Mouse (Mus musculus) C2C12 (cell line): ENCODE data around the gene E130308A19Rik. TPM values are rescaled to one million over a fixed set of nuclear protein-coding genes. Genes with fewer than 3 reads are reported as not detected.

Experiments
- H3K27me3 ChIP-seq: one replicate; pipeline ENCODE4 v1.6.1; 2011; ENCODE audit not compliant: control insufficient read depth, insufficient read depth, insufficient read length
- H3K36me3 ChIP-seq: one replicate; pipeline ENCODE4 v1.6.1; 2011; ENCODE audit not compliant: control insufficient read depth, insufficient read depth
- H3K4me3 ChIP-seq: one replicate; pipeline ENCODE4 v1.5.1; 2011; ENCODE audit warnings: mild to moderate bottlenecking, control low read depth; ENCODE audit not compliant: poor library complexity, insufficient read depth, severe bottlenecking
- H3K79me2 ChIP-seq: one replicate; pipeline ENCODE4 v1.6.1; 2011; ENCODE audit not compliant: control insufficient read depth, insufficient read depth
- H3K79me3 ChIP-seq: one replicate; pipeline ENCODE4 v1.6.1; 2011; ENCODE audit warnings: low read depth, control low read depth
- H3ac ChIP-seq: one replicate; pipeline ENCODE3; 2011; ENCODE audit warnings: low read depth; ENCODE audit not compliant: control insufficient read depth, insufficient read length
- CEBPB ChIP-seq: IDR thresholded peaks from one replicate; pipeline ENCODE4 v1.6.1; 2011; ENCODE audit warnings: low read depth, mild to moderate bottlenecking, control low read depth, moderate library complexity
- CTCF ChIP-seq: IDR thresholded peaks from one replicate; pipeline ENCODE4 v1.5.1; 2011; ENCODE audit not compliant: control insufficient read depth, insufficient read depth, insufficient read length
- FOSL1 ChIP-seq: IDR thresholded peaks from one replicate; pipeline ENCODE4 v1.8.0; 2011; ENCODE audit warnings: mild to moderate bottlenecking, low read length; ENCODE audit not compliant: poor library complexity, insufficient read depth, severe bottlenecking
- MAX ChIP-seq: IDR thresholded peaks from one replicate; pipeline ENCODE4 v1.6.1; 2011; ENCODE audit warnings: mild to moderate bottlenecking, control low read depth
- MYOD1 ChIP-seq: IDR thresholded peaks from one replicate; pipeline ENCODE4 v1.6.1; 2011; ENCODE audit warnings: low read depth; ENCODE audit not compliant: control insufficient read depth, insufficient read length
- MYOG ChIP-seq: IDR thresholded peaks from one replicate; pipeline ENCODE4 v1.6.1; 2011; ENCODE audit not compliant: control insufficient read depth, insufficient read length; ENCODE audit errors: extremely low read depth
- USF1 ChIP-seq: IDR thresholded peaks from one replicate; pipeline ENCODE4 v1.6.1; 2011; ENCODE audit warnings: low read depth, mild to moderate bottlenecking, control low read depth, moderate library complexity
- polyA plus RNA-seq: library from polyadenylated mRNA; unstranded; fragments of >200 nt; fragmentation: generic; extraction: Trizol; gene quantifications from one replicate; pipeline ENCODE4 v1.2.1, GENCODE M21; 2012; ENCODE audit warnings: missing spikeins

The E130308A19Rik gene
- polyA plus RNA-seq, 1 experiment, result 1.8 TPM

- H3K27me3 ChIP-seq, result no peaks in the 10 kb centered on the region
- TF ChIP-seq MYOD1 (no peak), MAX (no peak), MYOG (no peak), CTCF (no peak), FOSL1 (no peak)
- peaks cover 4% of the 10 kb centered on the region for H3K79me3 ChIP-seq
These were observed 177.3 kb downstream of the E130308A19Rik start for GRCm38 (mm10) chr4:59803358-59803757.

GRCm38 (mm10) chr4:59804754-59805153 is 178.7 kb downstream of the E130308A19Rik start:
- H3K36me3 ChIP-seq, result no peaks in the 10 kb centered on the region
- H3K79me2 ChIP-seq, result peaks cover 12% of the 10 kb centered on the region
- no peak overlapping the region for H3ac ChIP-seq
- no peaks in the 10 kb centered on the region for H3K27me3 ChIP-seq
- peaks cover 4% of the 10 kb centered on the region for H3K79me3 ChIP-seq
- no peak for TF ChIP-seq MYOD1
- no peak for TF ChIP-seq CEBPB
- TF ChIP-seq MAX, result no peak
- TF ChIP-seq CTCF, result no peak
- no peak for TF ChIP-seq FOSL1
- no peak for TF ChIP-seq MYOG
- TF ChIP-seq USF1, result no peak
- H3K4me3 ChIP-seq, result no peak overlapping the region

More at GRCm38 (mm10) chr4:59803358-59803757, 177.3 kb downstream of the E130308A19Rik start:
- H3K36me3 ChIP-seq, result no peaks in the 10 kb centered on the region
- H3ac ChIP-seq, result no peak overlapping the region
- no peak overlapping the region for H3K4me3 ChIP-seq
- peaks cover 12% of the 10 kb centered on the region for H3K79me2 ChIP-seq

- H3K27me3 ChIP-seq, result no peaks in the 10 kb centered on the region
- no peak for TF ChIP-seq USF1
- no peak for TF ChIP-seq FOSL1
- TF ChIP-seq MYOG, result no peak
- peak within 1 kb of the TSS; percentile 84 for H3ac ChIP-seq
- peaks cover 4% of the 10 kb centered on the region for H3K79me3 ChIP-seq
- no peaks in the 10 kb centered on the region for H3K36me3 ChIP-seq
- peak within 1 kb of the TSS; percentile 68 for H3K4me3 ChIP-seq
- peaks cover 12% of the 10 kb centered on the region for H3K79me2 ChIP-seq
These were observed 179.4 kb downstream of the E130308A19Rik start, which contains the start of gene Snx30 for GRCm38 (mm10) chr4:59805181-59805967. TSS of gene Snx30 (plus strand) at chr4:59805840.

DNA sequence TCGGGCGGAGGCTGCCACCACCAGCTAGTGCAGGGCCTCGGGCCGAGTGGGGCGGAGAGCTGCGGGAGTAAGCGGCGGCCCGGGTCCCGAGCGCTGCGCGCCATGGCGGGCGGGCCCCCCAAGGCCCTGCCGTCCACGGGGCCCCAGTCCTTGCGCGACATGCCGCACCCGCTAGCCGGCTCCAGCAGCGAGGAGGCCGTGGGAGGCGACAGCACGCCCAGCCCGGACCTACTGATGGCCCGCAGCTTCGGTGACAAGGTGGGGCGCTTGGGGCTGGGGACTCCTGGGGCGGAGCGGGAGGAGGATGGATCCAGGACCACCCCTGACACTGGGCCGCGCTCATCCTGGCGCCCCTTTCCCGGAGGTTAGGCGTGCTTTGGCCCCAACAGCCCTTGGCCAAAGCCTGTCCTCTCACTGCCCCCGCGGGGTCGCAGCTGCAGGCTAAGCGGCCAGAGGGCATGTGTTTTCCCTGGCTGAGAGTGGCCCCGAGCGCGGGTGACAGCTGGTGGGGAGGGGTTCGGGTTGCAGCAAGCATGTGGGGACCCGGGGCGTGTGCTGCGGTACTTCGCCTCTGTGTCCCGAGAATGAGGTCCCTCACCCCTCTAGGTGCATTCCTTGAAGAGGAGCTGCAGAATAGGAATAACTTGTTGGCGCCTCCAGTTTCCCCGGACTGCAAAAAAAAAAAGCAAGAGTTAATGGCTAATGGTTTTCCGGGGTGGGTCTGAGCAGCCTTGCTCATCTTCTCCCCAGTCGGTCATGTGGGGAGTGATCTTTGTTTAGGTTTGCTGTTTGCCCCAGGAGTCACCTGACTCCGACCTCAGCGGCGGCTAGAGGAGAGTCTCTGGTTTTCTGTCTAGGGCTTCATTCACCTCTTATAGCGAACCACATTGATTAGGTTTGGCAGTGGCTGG is 180.2 kb downstream of the E130308A19Rik start:
- H3K36me3 ChIP-seq, result no peaks in the 10 kb centered on the region
- TF ChIP-seq USF1 (peak; percentile 70), MYOD1 (peak; percentile 15), MYOG (no peak), CEBPB (no peak), CTCF (no peak), MAX (no peak), FOSL1 (no peak)
- H3K27me3 ChIP-seq, result no peaks in the 10 kb centered on the region
- peak overlapping the region; percentile 84 for H3ac ChIP-seq
- H3K4me3 ChIP-seq, result peak overlapping the region; percentile 68
- H3K79me2 ChIP-seq, result peaks cover 12% of the 10 kb centered on the region
- peaks cover 4% of the 10 kb centered on the region for H3K79me3 ChIP-seq

DNA sequence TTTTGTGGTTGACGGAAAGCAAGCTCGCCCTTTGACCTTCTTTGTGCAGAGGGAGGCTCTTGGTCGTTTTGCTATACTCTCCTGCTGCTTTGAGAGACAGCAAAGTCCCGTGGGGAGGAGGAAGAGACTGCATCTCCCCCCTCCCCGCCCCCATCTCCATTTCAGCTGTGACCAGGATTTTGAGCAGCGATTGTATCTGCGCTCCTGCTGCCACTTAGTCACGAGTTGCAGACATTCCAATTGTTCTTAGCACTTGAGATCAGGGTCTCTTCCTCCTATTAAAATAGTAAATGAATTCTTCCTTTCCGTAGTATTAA is 180.8 kb downstream of the E130308A19Rik start:
- no peaks in the 10 kb centered on the region for H3K27me3 ChIP-seq
- no peak for TF ChIP-seq MAX
- no peak for TF ChIP-seq CTCF
- TF ChIP-seq FOSL1, result no peak
- TF ChIP-seq CEBPB, result no peak
- TF ChIP-seq MYOG, result no peak
- no peak for TF ChIP-seq USF1
- TF ChIP-seq MYOD1, result no peak

More for the DNA sequence above, 180.8 kb downstream of the E130308A19Rik start:
- peaks cover 4% of the 10 kb centered on the region for H3K79me3 ChIP-seq
- H3K79me2 ChIP-seq, result peaks cover 12% of the 10 kb centered on the region
- no peaks in the 10 kb centered on the region for H3K36me3 ChIP-seq
- H3K4me3 ChIP-seq, result peak overlapping the region; percentile 68
- peak overlapping the region; percentile 19 for H3ac ChIP-seq
